ENCODE assay signal across 8 mouse cellular contexts in genomic region chr7:58398558-58399144, GRCm38 (mm10).
A peak's percentile ranks its signal among the peaks of the same experiment; 100 is the strongest.
DNase-seq lines count a peak whose midpoint lies in the region; ATAC-seq and TF ChIP-seq lines count a peak whose summit lies in the region.

No protein-coding gene starts in this region.

- ATAC-seq in erythroblast, adult 5-6 weeks (replicated peaks; ENCODE audit: low FRiP score, poor library complexity, severe bottlenecking) = no peak
- ATAC-seq in limb, embryonic 11.5 days (ENCODE audit: insufficient number of reproducible peaks, low FRiP score, low TSS enrichment, low read depth) = peak; percentile 10; the same call in 1 of the 2 replicates
- ATAC-seq in neural tube, embryonic 13.5 days (ENCODE audit: low read depth) = peak; percentile 58

- H3K4me1 ChIP-seq in erythroblast, embryonic 14.5 days (ENCODE audit: control insufficient read depth) = peaks cover 15% of the 10 kb centered on the region
- H3K4me1 ChIP-seq in spleen, adult 2 months (ENCODE audit: control insufficient read depth, insufficient read depth, insufficient read length) = peaks cover 10% of the 10 kb centered on the region; the same call in 1 of the 2 replicates
- H3K4me1 ChIP-seq in limb, embryonic 11.5 days (ENCODE audit: control insufficient read depth, insufficient read depth, low read length) = no peaks in the 10 kb centered on the region
- peaks cover 18% of the 10 kb centered on the region for H3K4me1 ChIP-seq in neural tube, embryonic 13.5 days (replicated peaks)

- TF ChIP-seq CTCF in spleen, adult 2 months (IDR thresholded peaks at IDR 0.05; ENCODE audit: extremely low read depth, insufficient read depth, insufficient read length, insufficient replicate concordance) = no peak

- 3% methylated on average over 9 of the region's 9 CpGs for WGBS in spleen, adult 2 months
- 3% methylated on average over 9 of the region's 9 CpGs for WGBS in limb, embryonic 11.5 days
- WGBS in neural tube, embryonic 13.5 days = under 1% methylated on average over 9 of the region's 9 CpGs

- peak overlapping the region; percentile 76 for H3K27ac ChIP-seq in spleen, adult 2 months (ENCODE audit: insufficient read depth, low read length)
- H3K27ac ChIP-seq in limb, embryonic 11.5 days (replicated peaks; ENCODE audit: low read depth, low read length) = peak overlapping the region; percentile 68
- peak overlapping the region; percentile 95 for H3K27ac ChIP-seq in neural tube, embryonic 13.5 days (replicated peaks)

- peak overlapping the region; percentile 53 for H3K4me2 ChIP-seq in limb, embryonic 11.5 days (ENCODE audit: low read depth, severe bottlenecking)
- H3K4me2 ChIP-seq in neural tube, embryonic 13.5 days = peak overlapping the region; percentile 62

- peak overlapping the region; percentile 67 for H3K9ac ChIP-seq in limb, embryonic 11.5 days (ENCODE audit: low read length)
- H3K9ac ChIP-seq in neural tube, embryonic 13.5 days = peak overlapping the region; percentile 70

- no peak for TF ChIP-seq POLR2A in spleen, adult 2 months (IDR thresholded peaks at IDR 0.05; ENCODE audit: low read depth, low read length)

- no peak for DNase-seq in spleen, adult 2 months (ENCODE audit: low read depth in 1 of 2, low spot score in 2 of 2)
- no peak for DNase-seq in spleen, adult 12 weeks (ENCODE audit: low spot score)
- DNase-seq in limb, embryonic 11.5 days (ENCODE audit: low spot score) = peak; percentile 26
- DNase-seq in thymus, postnatal 14 days = no peak
- DNase-seq in right cerebral cortex, postnatal 36 days (ENCODE audit: low spot score in 2 of 2) = no peak

- H3K27me3 ChIP-seq in erythroblast, embryonic 14.5 days (ENCODE audit: control insufficient read depth) = no peaks in the 10 kb centered on the region
- H3K27me3 ChIP-seq in spleen, adult 2 months (ENCODE audit: control insufficient read depth, insufficient read depth, low read length) = no peaks in the 10 kb centered on the region
- no peaks in the 10 kb centered on the region for H3K27me3 ChIP-seq in limb, embryonic 11.5 days (ENCODE audit: control insufficient read depth, insufficient read depth, low read length)
- H3K27me3 ChIP-seq in neural tube, embryonic 13.5 days = no peaks in the 10 kb centered on the region

- peak overlapping the region; percentile 61 for H3K4me3 ChIP-seq in erythroblast, embryonic 14.5 days (replicated peaks)
- H3K4me3 ChIP-seq in spleen, adult 2 months (ENCODE audit: extremely low read depth, insufficient read depth, insufficient read length) = peak overlapping the region; percentile 65
- H3K4me3 ChIP-seq in limb, embryonic 11.5 days (ENCODE audit: low read depth, low read length) = peak overlapping the region; percentile 40
- peak overlapping the region; percentile 45 for H3K4me3 ChIP-seq in neural tube, embryonic 13.5 days

- no peaks in the 10 kb centered on the region for H3K9me3 ChIP-seq in erythroblast, embryonic 14.5 days (ENCODE audit: control insufficient read depth, low read length)
- no peaks in the 10 kb centered on the region for H3K9me3 ChIP-seq in limb, embryonic 11.5 days (ENCODE audit: control insufficient read depth, low read length)
- no peaks in the 10 kb centered on the region for H3K9me3 ChIP-seq in neural tube, embryonic 13.5 days

- H3K36me3 ChIP-seq in erythroblast, embryonic 14.5 days (ENCODE audit: control insufficient read depth) = no peaks in the 10 kb centered on the region
- H3K36me3 ChIP-seq in spleen, adult 2 months (ENCODE audit: control insufficient read depth, insufficient read depth, low read length) = no peaks in the 10 kb centered on the region
- no peaks in the 10 kb centered on the region for H3K36me3 ChIP-seq in limb, embryonic 11.5 days (ENCODE audit: control insufficient read depth, insufficient read depth, low read length)
- no peaks in the 10 kb centered on the region for H3K36me3 ChIP-seq in neural tube, embryonic 13.5 days
